Mouse (Mus musculus) liver, adult 2 months (tissue): ENCODE measurements around the gene Cry2.
"Not testable (repeated sequence)": the region's sequence is repeated elsewhere in the genome, so short reads cannot be mapped to it uniquely, and the experiment has no call there.

Experiments
- CTCF ChIP-seq: fragments of 200-500 bp; IDR thresholded peaks from 2 replicates; pipeline ENCODE4 v1.5.1; 2011; ENCODE audit warnings: low read depth, low read length, control low read depth
- POLR2A ChIP-seq: fragments of 200-500 bp; IDR thresholded peaks from 2 replicates; pipeline ENCODE4 v1.6.1; 2011; ENCODE audit warnings: low read length, control low read depth; ENCODE audit not compliant: insufficient read depth; ENCODE audit errors: extremely low read depth

- TF ChIP-seq CTCF, POLR2A: not testable (repeated sequence)
Observed at GRCm38 (mm10) chr2:92476580-92476979, 42.7 kb upstream of the Cry2 start.
